In the genomic region with DNA sequence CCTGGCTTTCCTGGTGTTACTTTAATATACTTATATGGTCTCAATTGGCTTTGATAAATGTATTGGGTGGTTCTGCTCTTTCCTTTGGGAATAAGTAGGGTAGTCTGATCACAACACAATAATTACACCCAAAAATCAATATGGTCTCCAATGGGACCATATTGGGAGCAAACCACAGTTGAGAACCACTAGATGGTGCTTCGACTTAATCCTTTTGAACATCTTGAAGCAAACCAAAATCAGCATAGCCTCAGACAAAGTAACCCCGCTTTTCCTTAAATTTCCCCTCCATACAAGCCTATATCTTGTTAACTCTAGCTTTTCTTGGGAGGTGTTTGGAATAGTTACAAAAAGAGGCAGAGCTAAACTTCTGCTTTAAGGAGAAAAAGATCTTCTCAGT, we compare ENCODE assay signal across 25 mouse cellular contexts. TPM values are rescaled to one million over a fixed set of nuclear protein-coding genes. Genes with fewer than 3 reads are reported as not detected.
A peak's percentile ranks its signal among the peaks of the same experiment; 100 is the strongest.
DNase-seq lines count a peak whose midpoint lies in the region; ATAC-seq and TF ChIP-seq lines count a peak whose summit lies in the region.
"Had no signal": no experiment of that assay in that cellular context is flagged by ENCODE, and none has a peak within 500 bp of the region (broad histone marks: within the 10 kb centered on the region; RNA-seq: fewer than 3 reads in every experiment).

No protein-coding gene starts in this region.

- TF ChIP-seq EP300 in CH12.LX (IDR thresholded peaks at IDR 0.05; ENCODE audit: low read length): no peak

- DNase-seq in layer of hippocampus, adult 2 months (ENCODE audit: low spot score in 2 of 2): no peak
- DNase-seq in layer of hippocampus, adult 9-10 months (ENCODE audit: low spot score): no peak
- DNase-seq in 3T3-L1 (ENCODE audit: low read depth, low spot score) (peak; percentile 22), CH12.LX (ENCODE audit: extremely low read depth) (peak; percentile 51)
- no peak for DNase-seq in right cerebral cortex, postnatal 36 days (ENCODE audit: low spot score in 2 of 2)
- DNase-seq: adrenal gland, adult 8-10 months; cerebellum, adult 9-11 months; layer of hippocampus, postnatal 36 days had no signal

- in situ Hi-C loops in CH12.LX (cut with MboI; ENCODE audit: low pct_ligation_motif_present, low pct_unique_long_range_greater_than_20kb, low sequenced_read_pairs): loop anchor here (5.0 to 10.0 kb wide), 2 partner anchors 53 to 130 kb away; partner anchors contain the start of gene Ccdc80

- peak; percentile 56 for TF ChIP-seq CTCF in layer of hippocampus, adult 2 months (conservative IDR thresholded peaks at IDR 0.05)
- peak in 1 of 2 experiments; percentile 86; a peak in 2 of 4 replicates for TF ChIP-seq CTCF in CH12.LX (conservative IDR thresholded peaks at IDR 0.05 in 1 of 2, IDR thresholded peaks at IDR 0.05 in 1 of 2; ENCODE audit: low read depth in 2 of 2, low read length in 2 of 2)

- peaks cover 3% of the 10 kb centered on the region; the same call in 1 of the 2 replicates for H3K79me2 ChIP-seq in CH12.LX (replicated peaks; ENCODE audit: control insufficient read depth, extremely low read depth, insufficient read depth, poor library complexity, severe bottlenecking)

- dilution Hi-C loops in CH12.LX (cut with MboI; ENCODE audit: extremely low pct_ligation_motif_present, extremely low pct_unique_long_range_greater_than_20kb, low sequenced_read_pairs): no loop called here

- H3K9ac ChIP-seq in CH12.LX (ENCODE audit: insufficient read depth, low read depth): peak overlapping the region; percentile 54; the same call in 1 of the 2 replicates
- H3K9ac ChIP-seq: embryonic facial prominence, embryonic 12.5 days; hindbrain, embryonic 15.5 days; intestine, embryonic 15.5 days; kidney, embryonic 15.5 days; limb, embryonic 15.5 days; midbrain, embryonic 12.5 days had no signal

- peak; percentile 0; the same call in 1 of the 2 replicates for ATAC-seq in granulocyte monocyte progenitor cell, adult 5-6 weeks (replicated peaks; ENCODE audit: poor library complexity, severe bottlenecking)
- no peak for ATAC-seq in CD4-positive, CD25-positive, alpha-beta regulatory T cell, adult 4 months
- ATAC-seq: forebrain, embryonic 14.5 days; intestine, embryonic 15.5 days had no signal

- TF ChIP-seq POLR2A in CH12.LX (IDR thresholded peaks at IDR 0.05; ENCODE audit: low read depth, low read length): no peak; the same call in 1 of the 2 replicates

- no peak overlapping the region for H3K4me3 ChIP-seq in layer of hippocampus, adult 2 months
- no peak overlapping the region for H3K4me3 ChIP-seq in CH12.LX (replicated peaks in 1 of 3; ENCODE audit: low read depth in 2 of 3, low read length in 2 of 3, poor library complexity in 1 of 3)
- H3K4me3 ChIP-seq: embryonic facial prominence, embryonic 12.5 days; erythroblast, embryonic 14.5 days; hindbrain, embryonic 15.5 days; intestine, embryonic 15.5 days; kidney, embryonic 15.5 days; limb, embryonic 15.5 days; midbrain, embryonic 12.5 days had no signal

- peaks cover 21 to 61% of the 10 kb centered on the region in 2 experiments for H3K4me1 ChIP-seq in CH12.LX (ENCODE audit: control insufficient read depth in 1 of 2, insufficient read depth in 2 of 2)
- H3K4me1 ChIP-seq: embryonic facial prominence, embryonic 12.5 days; hindbrain, embryonic 15.5 days; midbrain, embryonic 12.5 days had no signal

- no peaks in the 10 kb centered on the region for H3K36me3 ChIP-seq in CH12.LX (replicated peaks in 1 of 2; ENCODE audit: control insufficient read depth in 1 of 2, insufficient read depth in 1 of 2, low read length in 1 of 2)
- H3K36me3 ChIP-seq: embryonic facial prominence, embryonic 12.5 days; G1E; hindbrain, embryonic 15.5 days; intestine, embryonic 15.5 days; kidney, embryonic 15.5 days; limb, embryonic 15.5 days; midbrain, embryonic 12.5 days had no signal

- H3K9me3 ChIP-seq in CH12.LX (replicated peaks; ENCODE audit: low read length): no peaks in the 10 kb centered on the region
- H3K9me3 ChIP-seq: embryonic facial prominence, embryonic 12.5 days; G1E; hindbrain, embryonic 15.5 days; intestine, embryonic 15.5 days; kidney, embryonic 15.5 days; limb, embryonic 15.5 days; midbrain, embryonic 12.5 days had no signal

- peak overlapping the region; percentile 52; the same call in 1 of the 2 replicates for H3K4me2 ChIP-seq in CH12.LX (ENCODE audit: insufficient read depth, low read depth, poor library complexity, severe bottlenecking)
- H3K4me2 ChIP-seq: embryonic facial prominence, embryonic 12.5 days; hindbrain, embryonic 15.5 days; intestine, embryonic 15.5 days; kidney, embryonic 15.5 days; limb, embryonic 15.5 days; midbrain, embryonic 12.5 days had no signal

- no peak overlapping the region for H3K27ac ChIP-seq in layer of hippocampus, adult 2 months
- H3K27ac ChIP-seq in CH12.LX (ENCODE audit: insufficient read depth, low read depth): peak overlapping the region; percentile 85
- H3K27ac ChIP-seq: embryonic facial prominence, embryonic 12.5 days; hindbrain, embryonic 15.5 days; intestine, embryonic 15.5 days; kidney, embryonic 15.5 days; limb, embryonic 15.5 days; midbrain, embryonic 12.5 days had no signal

- TF ChIP-seq RAD21 in CH12.LX (IDR thresholded peaks at IDR 0.05; ENCODE audit: low read depth, low read length): peak; percentile 90

- no peaks in the 10 kb centered on the region for H3K27me3 ChIP-seq in CH12.LX (replicated peaks)
- H3K27me3 ChIP-seq: embryonic facial prominence, embryonic 12.5 days; hindbrain, embryonic 15.5 days; intestine, embryonic 15.5 days; kidney, embryonic 15.5 days; limb, embryonic 15.5 days; midbrain, embryonic 12.5 days had no signal

TF ChIP-seq in CH12.LX, 34 proteins besides CTCF, POLR2A, EP300 and RAD21:
- no peak for TF ChIP-seq KAT2A (IDR thresholded peaks at IDR 0.05; ENCODE audit: insufficient replicate concordance, low read length)
- TF ChIP-seq ZC3H11A (IDR thresholded peaks at IDR 0.05; ENCODE audit: low read depth, low read length): peak; percentile 63; the same call in 1 of the 2 replicates
- TF ChIP-seq SMC3 (IDR thresholded peaks at IDR 0.05; ENCODE audit: low read depth, low read length): peak; percentile 90
- peak; percentile 9; the same call in 1 of the 2 replicates for TF ChIP-seq USF2 (conservative IDR thresholded peaks at IDR 0.05; ENCODE audit: low read depth, low read length)

RNA-seq across cellular contexts. Expression of gene Cd200r3, which starts 18.8 kb away (rescaled TPM):
- total RNA-seq in layer of hippocampus, adult 2 months (2021): not detected
- total RNA-seq in CH12.LX (2012; rRNA removed) (5.0 and 5.7 TPM in 2 replicates), CH12.LX (2014; rRNA removed) (17.6 and 18.4 TPM in 2 replicates)
- polyA plus RNA-seq in CH12.LX (2012; ENCODE audit: insufficient read length, low read depth): 5.9 and 6.9 TPM in 2 replicates
- total RNA-seq in granulocyte monocyte progenitor cell, adult 5-6 weeks (2014; fragmentation: Nextera tagmentation): 3.1 TPM in 1 of 2 replicates, not detected in the other
- 1.5 and 1.9 TPM in 2 replicates for total RNA-seq in granulocyte monocyte progenitor cell, adult 5-6 weeks (2017)
- polyA plus RNA-seq in CD4-positive, CD25-positive, alpha-beta regulatory T cell, adult 4 months (2017; shearing (Covaris generic)): 1 to 10 TPM; 1.4 to 1.8 TPM
- total RNA-seq: heart, postnatal 36 days; layer of hippocampus, postnatal 36 days; left cerebral cortex, postnatal 36 days had no signal
- polyA plus RNA-seq: brain, embryonic 14.5 days; cortical plate, adult 2 months; embryonic facial prominence, embryonic 12.5 days; erythroblast, embryonic 14.5 days; forebrain, embryonic 14.5 days; gonadal fat pad, adult 2 months; midbrain, embryonic 12.5 days; neural tube, embryonic 14.5 days had no signal

Comparison
In these comparisons a context has a peak if more than half of its experiments do, and no peak if none do; other contexts are left out.
1. DNase-seq: peak in 3T3-L1 (single experiment) and CH12.LX (single experiment); none in layer of hippocampus, adult 2 months (0 of 2), layer of hippocampus, adult 9-10 months (single experiment) and right cerebral cortex, postnatal 36 days (0 of 2).